Mouse (Mus musculus): ENCODE results near the gene Gm10406. TPM values are rescaled to one million over a fixed set of nuclear protein-coding genes. Genes with fewer than 3 reads are reported as not detected.
"Not testable (repeated sequence)": the region's sequence is repeated elsewhere in the genome, so short reads cannot be mapped to it uniquely, and the experiment has no call there.

The Gm10406 gene
- polyA plus RNA-seq (2012; ENCODE audit: insufficient read depth, low replicate concordance), result not detected in 2 replicates

GRCm38 (mm10) chr14:7026781-7027749 lies at the start of gene Gm10406:
Gm10406 (minus strand) TSS chr14:7027449.
- not testable (repeated sequence) for H3K4me3 ChIP-seq (replicated peaks); H3K27me3 ChIP-seq (replicated peaks); H3K36me3 ChIP-seq (replicated peaks; ENCODE audit: low read length); H3K4me1 ChIP-seq; H3K9me3 ChIP-seq

DNA sequence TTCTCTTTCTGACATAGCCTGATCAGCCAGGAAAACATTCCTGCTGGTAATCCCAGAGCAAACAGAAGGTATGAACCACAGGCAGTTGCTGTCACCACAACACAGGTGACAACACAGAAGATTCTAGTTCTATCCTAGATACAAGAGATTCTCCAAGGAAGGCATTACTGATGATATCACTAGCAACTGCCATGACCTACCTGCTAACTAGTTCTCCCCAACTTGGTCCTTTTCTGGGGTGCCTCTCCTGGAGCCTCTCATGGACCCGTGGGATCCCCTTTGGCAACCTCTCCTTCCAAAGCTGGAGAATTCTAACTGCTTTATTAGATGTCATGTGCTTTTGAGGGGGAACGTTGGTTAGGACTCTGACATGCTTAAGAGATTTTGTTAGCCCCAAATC lies 17.6 kb upstream of the Gm10406 start, which contains the start of gene Gm3685:
Gene Gm3685, minus strand, starts transcription at position 101 of the 400 bp plus-strand sequence.
- H3K27me3 ChIP-seq (replicated peaks); H3K36me3 ChIP-seq (replicated peaks; ENCODE audit: low read length); H3K4me3 ChIP-seq (replicated peaks); H3K9me3 ChIP-seq; H3K4me1 ChIP-seq: not testable (repeated sequence)

- not testable (repeated sequence) for H3K27me3 ChIP-seq (replicated peaks); H3K4me3 ChIP-seq (replicated peaks); H3K4me1 ChIP-seq; H3K36me3 ChIP-seq (replicated peaks; ENCODE audit: low read length); H3K9me3 ChIP-seq
Observed at GRCm38 (mm10) chr14:7026274-7026673, 975 bp downstream of the Gm10406 start.

- H3K9me3 ChIP-seq; H3K4me1 ChIP-seq; H3K4me3 ChIP-seq (replicated peaks); H3K27me3 ChIP-seq (replicated peaks); H3K36me3 ChIP-seq (replicated peaks; ENCODE audit: low read length): not testable (repeated sequence)
Observed at GRCm38 (mm10) chr14:6973718-6974117, 53.5 kb downstream of the Gm10406 start, which contains the start of gene Gm6356. Gm6356 (minus strand) TSS chr14:6973818.

Other genes with a start within 250 kb of the Gm10406 start
- not detected in 2 replicates for gene Gm3642, start 187.1 kb downstream of the Gm10406 start, polyA plus RNA-seq (2012; ENCODE audit: insufficient read depth, low replicate concordance)
- gene Gm3667, start 137.5 kb downstream of the Gm10406 start, polyA plus RNA-seq (2012; ENCODE audit: insufficient read depth, low replicate concordance), result not detected in 2 replicates
- not detected in 2 replicates for gene Gm6356, start 53.6 kb downstream of the Gm10406 start, polyA plus RNA-seq (2012; ENCODE audit: insufficient read depth, low replicate concordance)
- gene Gm3685, start 17.5 kb upstream of the Gm10406 start, polyA plus RNA-seq (2012; ENCODE audit: insufficient read depth, low replicate concordance), result not detected in 2 replicates
- not detected in 2 replicates for gene Gm3696, start 73.2 kb upstream of the Gm10406 start, polyA plus RNA-seq (2012; ENCODE audit: insufficient read depth, low replicate concordance)
- gene Gm6676, start 98.0 kb upstream of the Gm10406 start, polyA plus RNA-seq (2012; ENCODE audit: insufficient read depth, low replicate concordance), result not detected in 2 replicates
- not detected in 2 replicates for gene Gm3512, start 147.1 kb upstream of the Gm10406 start, polyA plus RNA-seq (2012; ENCODE audit: insufficient read depth, low replicate concordance)
- not detected in 2 replicates for gene Gm16434, start 167.1 kb upstream of the Gm10406 start, polyA plus RNA-seq (2012; ENCODE audit: insufficient read depth, low replicate concordance)
- not detected in 2 replicates for gene Gm3727, start 237.3 kb upstream of the Gm10406 start, polyA plus RNA-seq (2012; ENCODE audit: insufficient read depth, low replicate concordance)